Mouse (Mus musculus) cerebellum, adult 11 months (tissue): ENCODE results near the gene Actg1.

Source experiments
- DNase-seq: peaks from one replicate; pipeline ENCODE4 v3.0.0; 2022

Actg1 gene

DNA sequence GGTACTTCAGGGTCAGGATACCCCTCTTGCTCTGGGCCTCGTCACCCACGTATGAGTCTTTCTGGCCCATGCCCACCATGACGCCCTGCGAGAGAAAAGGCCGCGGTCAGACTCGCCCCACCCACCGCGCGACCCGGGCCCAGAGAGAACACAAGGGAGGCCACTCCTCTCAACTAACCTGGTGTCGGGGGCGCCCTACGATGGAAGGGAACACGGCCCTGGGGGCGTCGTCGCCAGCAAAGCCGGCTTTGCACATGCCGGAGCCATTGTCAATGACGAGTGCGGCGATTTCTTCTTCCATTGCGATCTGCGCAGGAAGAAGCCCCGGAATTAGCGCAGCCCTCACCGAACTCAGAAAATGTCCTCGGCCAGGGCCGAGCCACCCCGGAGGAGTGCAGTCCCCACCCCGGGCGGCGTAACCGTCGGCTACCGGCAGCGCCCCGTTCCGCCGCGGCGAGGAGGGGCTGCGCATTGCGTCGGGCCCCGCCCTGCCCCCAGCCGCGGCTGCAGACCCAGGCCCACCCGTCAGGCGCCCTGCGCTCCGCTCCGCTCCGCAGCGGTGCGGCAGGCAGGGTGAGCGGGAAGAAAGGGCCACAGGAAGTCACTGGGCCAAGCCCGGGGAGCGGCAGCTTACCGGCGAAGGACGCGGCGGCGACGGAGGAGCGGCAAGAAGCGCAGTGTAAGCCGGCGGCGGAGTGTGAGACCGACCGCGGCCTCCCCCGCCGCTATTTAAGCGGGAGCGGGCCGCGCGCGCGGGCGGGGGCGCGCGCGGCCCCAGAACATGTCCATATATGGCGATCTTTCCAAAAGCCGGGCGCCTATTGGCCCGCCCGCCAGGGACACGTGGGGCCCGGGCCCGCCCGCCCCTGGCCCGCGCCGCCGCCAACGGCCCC is at the start of gene Actg1:
Gene Actg1, minus strand, starts transcription at position 752 of the 893 bp plus-strand sequence.
- DNase-seq = peak; percentile 83

DNA sequence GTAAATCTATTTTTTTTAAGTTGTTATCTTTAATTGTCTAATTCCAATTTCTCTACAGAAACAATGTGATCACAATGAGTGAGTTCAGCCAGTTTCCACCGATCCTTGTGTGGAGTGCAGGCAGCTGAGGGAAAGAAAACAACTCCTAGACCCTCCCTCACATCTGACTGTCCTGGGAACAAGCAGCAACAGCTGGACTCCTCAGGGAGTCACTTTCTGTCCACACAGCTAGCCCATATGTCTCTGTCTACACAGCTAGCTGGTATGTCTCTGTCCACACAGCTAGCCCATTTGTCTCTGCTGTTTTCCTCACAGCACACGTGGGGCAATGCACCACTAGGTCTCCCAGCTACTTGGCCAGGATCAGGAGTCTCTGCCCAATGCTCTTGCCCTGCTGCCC is 49.3 kb upstream of the Actg1 start:
- DNase-seq = no peak

GRCm38 (mm10) chr11:120395661-120396060 is 47.3 kb upstream of the Actg1 start:
- DNase-seq = no peak

DNA sequence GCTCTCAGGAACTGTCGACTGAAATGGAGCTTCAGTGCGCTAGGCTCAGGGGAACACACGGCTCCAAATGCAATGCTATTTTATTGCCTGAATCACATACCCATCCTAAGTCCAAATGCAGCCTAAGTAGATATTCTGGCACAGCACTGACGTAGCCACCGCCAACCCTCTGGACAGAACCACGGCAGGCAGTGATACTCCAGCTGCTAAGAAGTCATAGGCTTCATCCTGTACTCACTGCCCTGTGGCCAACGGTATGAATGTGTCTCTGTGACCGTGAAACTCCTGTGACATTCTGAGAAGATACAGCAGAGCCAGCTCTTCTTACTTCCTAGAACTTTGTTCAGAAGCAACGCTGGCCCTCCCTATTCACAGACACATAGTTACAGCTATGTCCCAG is 40.2 kb upstream of the Actg1 start:
- no peak for DNase-seq

- DNase-seq = no peak
These were observed 38.8 kb upstream of the Actg1 start for GRCm38 (mm10) chr11:120387157-120387556.

DNA sequence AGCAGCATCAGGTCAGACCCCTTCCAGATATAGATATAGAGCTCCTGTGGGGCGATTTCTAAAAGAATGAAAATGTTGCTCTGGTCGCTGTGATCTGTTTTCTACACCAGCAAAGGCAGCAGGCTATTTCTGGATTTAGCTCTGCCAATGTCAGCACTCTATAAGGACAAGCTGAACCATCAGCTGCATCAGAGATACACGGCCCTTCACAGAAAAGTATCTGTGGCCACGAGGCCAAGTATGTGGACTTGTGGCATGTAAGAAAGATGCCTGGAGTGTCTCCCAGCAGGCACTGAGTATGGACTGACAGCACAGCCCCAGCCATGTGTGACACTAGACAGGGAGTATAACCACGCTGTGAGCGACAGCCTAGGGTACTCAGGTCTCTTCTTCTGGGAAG is 38.3 kb upstream of the Actg1 start:
- DNase-seq = no peak

DNA sequence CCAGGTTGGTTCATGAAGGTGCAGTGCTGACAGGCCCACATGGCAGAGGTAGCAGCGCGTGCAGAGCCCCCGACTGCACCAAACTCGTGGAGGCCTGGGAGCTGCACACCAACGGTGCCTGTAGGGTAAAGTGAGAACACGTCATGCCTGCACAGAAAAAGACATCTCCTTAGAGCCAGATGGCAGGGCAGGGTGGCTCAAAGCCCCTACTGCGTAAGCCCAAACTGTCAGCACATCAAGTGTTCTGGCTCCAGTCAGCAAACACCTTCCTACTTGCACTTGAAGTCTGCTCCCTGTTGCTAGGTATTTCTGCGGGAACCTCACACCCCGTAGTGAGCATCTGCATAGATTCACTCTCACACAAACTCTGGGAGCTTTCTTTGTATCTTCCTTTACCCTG is 34.2 kb upstream of the Actg1 start:
- no peak for DNase-seq

- no peak for DNase-seq
These were observed 32.8 kb upstream of the Actg1 start for GRCm38 (mm10) chr11:120381157-120381556.

- DNase-seq = no peak
These were observed 31.9 kb upstream of the Actg1 start for GRCm38 (mm10) chr11:120380271-120380670.

- peak; percentile 83 for DNase-seq
These were observed 30.5 kb upstream of the Actg1 start, which contains the start of gene Faap100 for GRCm38 (mm10) chr11:120378611-120379540. Gene Faap100, minus strand, starts transcription at chr11:120378764.

GRCm38 (mm10) chr11:120378031-120378610 is 29.8 kb upstream of the Actg1 start:
- peak; percentile 54 for DNase-seq

DNA sequence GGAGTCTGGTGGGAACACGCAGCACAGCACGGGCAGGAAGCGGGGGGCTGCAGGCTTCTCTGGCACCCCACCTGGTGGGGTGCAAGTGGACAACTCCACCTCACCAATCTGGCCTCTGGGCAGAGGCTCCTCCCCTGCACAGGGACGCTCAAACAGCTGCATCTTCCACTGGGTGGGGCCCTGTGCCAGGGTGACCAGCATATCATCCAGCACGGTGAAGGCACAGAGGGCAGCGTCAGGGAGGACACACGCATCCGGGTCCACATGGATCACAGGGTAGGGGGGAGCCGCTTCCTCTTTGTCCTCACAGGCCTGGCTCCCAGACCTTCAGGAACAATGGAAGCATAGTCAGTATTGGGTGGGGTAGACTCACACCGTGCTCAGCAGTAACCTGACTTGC is 29.0 kb upstream of the Actg1 start:
- no peak for DNase-seq

- no peak for DNase-seq
These were observed 28.2 kb upstream of the Actg1 start for GRCm38 (mm10) chr11:120376302-120377160.

DNA sequence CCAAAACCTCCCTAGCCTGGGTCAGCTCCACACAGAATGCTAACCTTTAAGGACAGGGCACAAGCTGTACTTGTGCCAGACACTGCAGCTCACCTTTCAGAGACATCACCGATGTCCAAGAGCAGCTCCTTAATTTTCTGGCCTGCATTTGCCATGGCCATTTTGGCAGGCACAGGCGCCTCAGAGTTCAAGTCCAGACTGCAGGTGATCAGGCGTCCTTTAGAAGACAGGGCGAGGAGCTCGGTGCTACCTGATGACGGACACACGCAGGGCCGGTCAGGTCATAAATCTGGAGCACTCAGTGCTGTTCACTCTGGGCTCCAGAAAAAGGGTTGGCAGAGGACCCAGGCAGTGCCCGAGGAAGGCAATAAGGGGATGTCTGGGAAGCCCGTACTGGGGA is 27.0 kb upstream of the Actg1 start:
- DNase-seq = no peak

DNA sequence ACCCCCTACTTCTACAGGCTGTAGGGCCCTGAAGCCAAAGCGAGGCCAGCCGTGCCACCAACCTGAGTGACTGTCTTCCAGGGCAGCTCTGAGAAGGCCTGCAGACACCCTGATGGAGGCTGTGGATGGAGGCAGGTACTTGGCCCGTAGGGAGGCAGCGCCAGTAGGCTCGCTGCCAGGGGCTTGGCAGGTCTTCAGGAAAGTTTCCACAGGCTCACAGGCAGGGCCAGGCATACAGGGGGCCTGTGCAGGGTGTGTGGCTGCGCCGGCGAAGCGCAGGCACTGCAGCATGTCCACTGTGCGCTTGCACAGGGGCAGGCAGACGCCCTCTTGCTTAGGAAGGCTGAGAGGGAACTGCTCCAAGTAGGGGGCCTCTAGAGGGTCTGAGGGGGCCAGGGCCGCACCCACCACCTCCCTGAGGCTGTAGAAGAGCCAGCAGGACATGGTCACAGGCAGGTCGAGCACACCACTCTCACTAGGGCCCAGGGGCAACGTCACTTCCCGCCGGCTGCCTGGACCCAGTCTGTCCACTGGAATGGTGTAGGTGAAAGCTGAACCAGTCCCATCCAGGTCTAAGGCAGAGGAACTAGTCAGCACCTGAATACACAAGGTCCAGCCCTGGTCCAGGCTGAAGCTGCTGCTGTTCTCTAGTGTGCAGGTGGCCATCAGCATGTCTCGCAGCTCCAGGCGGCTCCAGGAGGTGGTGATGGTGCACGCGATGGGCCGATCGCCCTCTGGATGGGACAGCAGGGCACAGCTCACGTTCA is 25.7 kb upstream of the Actg1 start:
- DNase-seq = no peak

DNA sequence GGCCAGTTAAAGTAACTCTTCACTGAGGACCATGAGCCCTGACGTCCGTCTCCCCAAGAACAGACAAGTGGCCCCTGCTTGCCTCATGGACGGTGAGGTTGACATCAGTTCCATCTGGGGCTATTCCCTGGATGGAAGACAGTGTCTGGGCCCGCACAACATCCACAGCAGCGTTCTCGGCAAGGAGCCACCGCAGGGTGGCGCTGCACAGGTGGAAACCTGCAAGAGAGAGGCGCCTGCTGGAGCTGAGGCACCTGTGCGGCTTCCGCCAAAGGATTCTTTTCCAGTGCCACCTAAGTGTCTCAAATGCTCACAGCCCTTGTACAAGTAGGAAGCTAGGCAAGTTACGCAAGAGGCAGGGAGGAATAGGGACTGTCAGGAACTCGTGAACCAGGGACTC is 24.7 kb upstream of the Actg1 start:
- DNase-seq = no peak

DNA sequence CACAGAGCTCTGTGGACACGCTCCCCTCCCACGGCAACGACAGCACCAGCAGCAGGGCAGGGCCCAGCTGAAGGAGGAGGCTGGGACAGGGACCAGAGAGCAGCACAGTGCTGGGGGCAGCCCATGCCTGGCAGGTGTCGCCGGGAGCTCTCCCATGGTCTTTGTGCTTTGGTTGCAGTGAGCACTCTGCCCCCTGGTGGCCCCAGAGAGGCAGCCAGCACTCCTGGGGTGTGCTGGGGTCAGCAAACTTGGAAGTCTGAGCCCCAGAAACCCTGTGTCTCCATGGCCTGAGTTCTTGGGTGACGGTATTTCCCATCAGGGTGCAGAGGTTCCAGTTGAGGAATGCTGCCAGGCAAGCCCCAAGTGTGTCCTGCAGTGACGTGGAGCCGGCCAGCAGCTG is 21.3 kb upstream of the Actg1 start:
- DNase-seq = no peak

- no peak for DNase-seq
These were observed 18.2 kb upstream of the Actg1 start for GRCm38 (mm10) chr11:120366443-120367027.

DNA sequence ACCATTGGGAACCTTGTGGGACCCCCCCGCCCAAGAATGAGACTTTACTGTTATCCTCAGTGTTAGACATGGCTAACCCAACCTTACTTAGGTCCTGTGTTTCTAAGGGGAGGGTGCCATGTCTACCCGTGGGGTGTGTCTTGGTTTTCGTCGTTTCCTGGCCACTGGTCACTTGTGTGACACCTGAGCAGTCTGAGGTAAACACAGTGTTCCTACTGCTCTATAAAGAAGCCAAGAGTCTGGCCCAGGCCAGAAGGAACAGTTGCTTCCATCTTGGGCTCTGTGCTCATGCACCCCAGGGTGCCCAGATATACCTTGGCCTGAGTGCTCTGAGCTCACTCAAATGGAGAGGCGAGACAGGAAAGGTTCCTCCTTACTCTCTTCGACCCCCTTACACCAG is 14.5 kb upstream of the Actg1 start:
- DNase-seq = no peak

DNA sequence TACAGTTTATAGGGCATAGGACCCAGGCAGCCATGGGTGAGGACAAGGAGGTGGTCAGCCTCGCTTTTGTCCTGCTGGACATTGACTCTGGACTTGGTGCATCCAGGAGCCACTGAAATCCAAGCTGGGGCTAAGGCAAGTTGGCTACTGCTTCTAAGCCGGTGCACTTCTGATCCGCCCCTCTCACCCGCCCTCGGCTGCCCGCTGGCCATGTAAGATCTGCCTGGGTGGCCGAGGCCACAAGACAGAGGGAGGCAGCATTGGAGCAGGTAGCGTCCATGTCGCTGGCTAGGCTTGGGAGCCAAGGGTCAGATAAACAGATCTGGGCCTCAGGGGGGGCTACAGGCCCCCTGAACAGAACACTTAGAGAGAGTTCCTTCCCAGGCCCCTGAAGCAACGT is 13.0 kb upstream of the Actg1 start, which contains the start of gene Fscn2:
Gene Fscn2, plus strand, starts transcription at position 240 of the 400 bp plus-strand sequence.
- no peak for DNase-seq

DNA sequence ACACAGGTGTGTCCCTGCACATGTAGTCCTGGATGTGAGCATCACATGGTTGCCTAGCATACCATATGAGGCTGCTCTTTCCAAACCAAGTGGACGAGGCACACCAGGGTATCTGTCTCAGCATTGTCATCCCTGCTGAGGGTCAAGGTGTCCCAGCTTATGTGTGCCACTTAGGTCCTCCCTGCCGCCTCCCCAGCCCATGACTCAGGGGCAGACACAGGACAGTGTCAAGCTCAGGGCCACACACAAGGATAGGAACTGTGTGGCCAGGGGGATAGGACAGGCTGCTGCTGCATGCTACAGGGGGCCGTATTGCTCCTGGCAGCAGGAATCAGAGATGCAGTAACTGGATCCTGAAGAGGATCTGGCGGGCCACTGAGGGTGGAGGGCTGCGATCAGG is 12.4 kb upstream of the Actg1 start:
- DNase-seq = no peak
